Mouse (Mus musculus) heart, embryonic 15.5 days (tissue): ENCODE results near the gene Zfp704. TPM values are rescaled to one million over a fixed set of nuclear protein-coding genes. Genes with fewer than 3 reads are reported as not detected.

Experiments
- ATAC-seq: fragments of 200-750 bp; cut with Nextera tagmentation; replicated peaks from 2 replicates; pipeline ENCODE4 v1.8.0; 2017; ENCODE audit warnings: low read depth, moderate TSS enrichment; ENCODE audit not compliant: insufficient number of reproducible peaks, insufficient read depth, low FRiP score
- H3K27ac ChIP-seq: fragments of 300-500 bp; sonication (generic); 2 replicates; pipeline ENCODE4 v1.5.1; 2015; ENCODE audit warnings: mild to moderate bottlenecking, inconsistent platforms
- H3K27me3 ChIP-seq: fragments of 300-500 bp; sonication (generic); 2 replicates; pipeline ENCODE4 v1.6.1; 2015; ENCODE audit warnings: inconsistent platforms
- H3K36me3 ChIP-seq: fragments of 300-500 bp; sonication (generic); 2 replicates; pipeline ENCODE4 v1.6.1; 2015; ENCODE audit warnings: mild to moderate bottlenecking, inconsistent platforms
- H3K4me1 ChIP-seq: fragments of 300-500 bp; sonication (generic); replicated peaks from 2 replicates; pipeline ENCODE4 v1.6.1; 2015; ENCODE audit warnings: inconsistent platforms
- H3K4me2 ChIP-seq: fragments of 300-500 bp; sonication (generic); 2 replicates; pipeline ENCODE4 v1.6.1; 2015; ENCODE audit warnings: inconsistent platforms, mild to moderate bottlenecking, moderate library complexity
- H3K4me3 ChIP-seq: fragments of 300-500 bp; sonication (generic); 2 replicates; pipeline ENCODE4 v1.5.1; 2015; ENCODE audit warnings: mild to moderate bottlenecking, inconsistent platforms
- H3K9ac ChIP-seq: fragments of 300-500 bp; sonication (generic); 2 replicates; pipeline ENCODE4 v1.6.1; 2015; ENCODE audit warnings: mild to moderate bottlenecking, inconsistent platforms
- H3K9me3 ChIP-seq: fragments of 300-500 bp; sonication (generic); replicated peaks from 2 replicates; pipeline ENCODE4 v1.6.1; 2016; ENCODE audit warnings: inconsistent platforms
- WGBS: fragments of 180-500 bp; shearing (Covaris S2); methylation state at CpG from one replicate; pipeline ENCODE4 v1.1.7; 2015; ENCODE audit warnings: mixed read lengths; 5-methylcytosine and 5-hydroxymethylcytosine counted together
- polyA plus RNA-seq: library from polyadenylated mRNA; unstranded; fragments of >200 nt; fragmentation: Nextera tagmentation; extraction: Ambion mirVana; gene quantifications from 2 replicates; pipeline ENCODE4 v1.2.1, GENCODE M21; 2015

Zfp704 gene
- polyA plus RNA-seq, 1 experiment from 2014 or later, result 5.6 TPM

DNA sequence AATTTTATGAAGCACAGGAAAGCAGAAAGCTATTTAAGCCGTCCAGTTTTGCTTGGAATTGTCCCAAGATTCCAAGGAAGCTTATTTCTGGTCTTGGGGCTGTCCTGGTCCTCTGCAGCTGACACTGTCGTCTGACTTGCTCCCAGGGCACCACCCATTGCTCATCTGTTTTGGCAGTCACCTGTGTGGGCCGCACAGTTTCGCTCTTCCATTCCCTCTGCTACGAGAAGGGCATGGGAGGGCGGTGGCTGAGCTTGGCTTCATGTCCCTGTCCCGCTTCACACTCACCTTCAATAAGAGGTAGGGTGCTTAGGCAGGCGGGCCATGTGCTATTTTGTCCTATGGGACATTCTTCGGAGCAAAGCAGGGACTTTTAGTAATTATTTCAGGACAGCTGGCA lies 204.5 kb downstream of the Zfp704 start:
- Histone ChIP-seq H3K4me2 (no peak overlapping the region), H3K9ac (no peak overlapping the region), H3K27ac (0 out of 2 replicates have a peak overlapping the region, but pooled peaks have one; percentile 32), H3K27me3 (no peaks in the 10 kb centered on the region), H3K4me1 (peaks cover 47% of the 10 kb centered on the region), H3K4me3 (no peak overlapping the region), H3K9me3 (no peaks in the 10 kb centered on the region), H3K36me3 (no peaks in the 10 kb centered on the region)
- 54% methylated on average over 9 of the region's 9 CpGs for WGBS
- no peak for ATAC-seq

DNA sequence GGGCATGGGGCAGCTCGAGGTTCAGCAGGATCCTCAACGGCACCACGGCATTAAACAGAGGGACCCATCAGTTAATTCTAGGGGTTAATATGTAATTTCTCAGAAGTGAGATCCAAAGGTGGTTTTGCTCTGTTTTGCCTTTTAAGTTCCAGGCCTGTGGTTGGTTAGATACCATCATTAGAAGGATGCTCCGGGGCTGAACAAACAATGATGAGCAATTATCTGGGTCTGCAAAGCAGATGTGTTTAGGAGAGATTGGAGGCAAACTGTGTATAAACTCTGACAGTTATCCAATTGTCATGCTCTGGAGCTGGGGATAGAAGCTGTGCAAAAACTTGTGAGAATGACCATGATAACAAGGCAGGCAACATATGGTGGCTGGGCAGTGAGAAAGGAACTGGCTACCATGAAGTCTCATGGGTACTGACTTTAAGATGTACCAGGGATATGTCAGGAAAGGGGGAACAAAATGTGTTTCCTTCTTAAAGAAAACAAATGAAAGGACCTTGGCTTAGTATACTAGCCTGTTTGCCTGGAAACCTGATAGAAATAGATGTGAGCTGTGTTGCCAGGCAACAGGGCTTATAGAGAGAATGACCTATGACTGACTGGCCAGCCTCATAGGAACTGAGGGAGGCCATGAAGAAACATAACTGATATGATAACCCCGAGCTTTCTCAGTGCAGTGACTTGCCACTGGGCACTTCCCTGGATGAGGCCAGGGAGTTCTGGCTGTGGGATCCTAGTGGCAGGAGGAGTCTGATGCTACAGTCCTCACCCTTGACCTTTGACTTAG lies 206.4 kb downstream of the Zfp704 start:
- ATAC-seq, result no peak
- no peak overlapping the region for H3K9ac ChIP-seq
- H3K27me3 ChIP-seq, result no peaks in the 10 kb centered on the region
- 57% methylated on average over 5 of the region's 5 CpGs for WGBS
- no peaks in the 10 kb centered on the region for H3K9me3 ChIP-seq
- H3K36me3 ChIP-seq, result no peaks in the 10 kb centered on the region
- peaks cover 55% of the 10 kb centered on the region for H3K4me1 ChIP-seq
- no peak overlapping the region for H3K4me3 ChIP-seq
- H3K27ac ChIP-seq, result no peak overlapping the region; the same call in 1 of the 2 replicates
- no peak overlapping the region for H3K4me2 ChIP-seq

GRCm38 (mm10) chr3:9402836-9403235 lies 207.0 kb downstream of the Zfp704 start:
- Histone ChIP-seq H3K36me3 (no peaks in the 10 kb centered on the region), H3K9me3 (no peaks in the 10 kb centered on the region), H3K27me3 (no peaks in the 10 kb centered on the region), H3K27ac (no peak overlapping the region; the same call in none of the 2 replicates), H3K4me1 (peaks cover 57% of the 10 kb centered on the region), H3K9ac (no peak overlapping the region), H3K4me3 (no peak overlapping the region), H3K4me2 (no peak overlapping the region)
- 50% methylated on average over 5 of the region's 5 CpGs for WGBS
- no peak for ATAC-seq

DNA sequence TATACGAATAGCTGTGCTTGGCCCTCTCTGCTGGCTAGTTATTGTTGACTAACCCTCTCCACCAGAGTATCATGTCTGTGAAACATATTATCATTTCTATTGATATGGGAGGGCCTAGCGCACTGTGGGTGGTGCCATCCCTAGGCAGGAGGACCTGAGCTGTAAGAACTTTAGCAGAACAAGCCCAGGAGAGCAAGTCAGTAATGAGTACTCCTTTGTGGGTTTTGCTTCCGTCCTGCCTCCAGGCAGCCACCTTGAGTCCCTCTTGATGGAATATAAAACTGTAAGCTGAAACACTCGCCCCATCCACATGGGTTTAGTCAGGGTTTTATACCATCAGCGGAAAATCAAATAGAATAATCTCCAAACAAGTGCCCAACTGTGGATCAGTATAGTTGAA lies 207.5 kb downstream of the Zfp704 start:
- no peak for ATAC-seq
- H3K9ac ChIP-seq, result no peak overlapping the region
- 75% methylated on average over 5 of the region's 5 CpGs for WGBS
- peaks cover 55% of the 10 kb centered on the region for H3K4me1 ChIP-seq
- no peaks in the 10 kb centered on the region for H3K9me3 ChIP-seq
- no peak overlapping the region for H3K4me2 ChIP-seq
- peak overlapping the region; percentile 81 for H3K27ac ChIP-seq
- no peaks in the 10 kb centered on the region for H3K27me3 ChIP-seq
- H3K36me3 ChIP-seq, result no peaks in the 10 kb centered on the region
- H3K4me3 ChIP-seq, result no peak overlapping the region

DNA sequence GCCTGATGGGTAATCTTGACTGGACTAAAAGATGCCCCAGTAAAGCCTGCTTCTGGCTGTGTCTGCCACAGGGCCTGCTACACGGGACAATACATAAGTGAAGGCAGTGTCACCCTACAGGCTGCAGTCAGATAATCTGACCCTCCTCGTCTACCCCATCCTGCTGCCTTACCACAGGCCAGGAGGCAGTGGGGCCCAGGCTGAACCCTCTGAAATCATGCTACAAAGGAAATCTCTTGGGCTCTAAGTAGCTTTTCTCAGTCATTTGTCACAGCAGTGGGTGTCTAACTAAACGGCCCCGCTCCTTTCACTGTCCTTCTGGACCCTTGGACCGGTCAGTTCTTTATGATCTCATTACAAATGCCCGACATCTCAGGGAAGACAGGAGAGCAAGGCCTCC lies 208.2 kb downstream of the Zfp704 start:
- peaks cover 48% of the 10 kb centered on the region for H3K4me1 ChIP-seq
- H3K4me3 ChIP-seq, result no peak overlapping the region
- WGBS, result 69% methylated on average over 6 of the region's 6 CpGs
- peak overlapping the region; percentile 81 for H3K27ac ChIP-seq
- no peaks in the 10 kb centered on the region for H3K27me3 ChIP-seq
- H3K9me3 ChIP-seq, result no peaks in the 10 kb centered on the region
- H3K9ac ChIP-seq, result no peak overlapping the region
- no peak for ATAC-seq
- no peak overlapping the region for H3K4me2 ChIP-seq
- no peaks in the 10 kb centered on the region for H3K36me3 ChIP-seq

DNA sequence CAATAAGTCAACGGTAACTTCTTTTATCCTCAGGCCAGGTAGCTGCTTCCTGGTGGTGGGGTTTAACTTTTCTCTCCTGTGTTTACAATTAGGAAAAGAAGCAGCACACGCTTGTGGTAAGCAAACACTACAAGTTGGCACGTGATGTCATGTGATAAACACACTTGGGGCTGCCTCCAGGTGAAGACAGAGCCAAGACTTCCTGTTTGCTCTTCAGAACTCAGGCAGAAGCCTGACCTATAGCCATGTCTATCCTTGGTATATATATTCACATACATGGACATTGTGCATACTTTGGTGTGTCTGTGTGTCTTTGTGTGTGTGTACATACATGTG lies 209.0 kb downstream of the Zfp704 start:
- WGBS, result 34% methylated on average over 3 of the region's 3 CpGs
- no peaks in the 10 kb centered on the region for H3K36me3 ChIP-seq
- H3K27me3 ChIP-seq, result no peaks in the 10 kb centered on the region
- H3K27ac ChIP-seq, result peak overlapping the region; percentile 81
- no peaks in the 10 kb centered on the region for H3K9me3 ChIP-seq
- H3K4me2 ChIP-seq, result peak overlapping the region; percentile 11; the same call in 1 of the 2 replicates
- peak overlapping the region; percentile 4; the same call in 1 of the 2 replicates for H3K9ac ChIP-seq
- peaks cover 46% of the 10 kb centered on the region for H3K4me1 ChIP-seq
- ATAC-seq, result no peak
- no peak overlapping the region for H3K4me3 ChIP-seq

- no peaks in the 10 kb centered on the region for H3K36me3 ChIP-seq
- H3K27me3 ChIP-seq, result no peaks in the 10 kb centered on the region
- ATAC-seq, result no peak; the same call in 1 of the 2 replicates
- H3K4me2 ChIP-seq, result peak overlapping the region; percentile 11; the same call in 1 of the 2 replicates
- H3K4me1 ChIP-seq, result peaks cover 41% of the 10 kb centered on the region
- 15% methylated on average over 3 of the region's 3 CpGs for WGBS
- peak overlapping the region; percentile 4; the same call in 1 of the 2 replicates for H3K9ac ChIP-seq
- H3K4me3 ChIP-seq, result no peak overlapping the region
- no peaks in the 10 kb centered on the region for H3K9me3 ChIP-seq
- H3K27ac ChIP-seq, result peak overlapping the region; percentile 81
Measured at GRCm38 (mm10) chr3:9400201-9400885, 209.5 kb downstream of the Zfp704 start.

- no peaks in the 10 kb centered on the region for H3K27me3 ChIP-seq
- no peak overlapping the region for H3K4me2 ChIP-seq
- no peak overlapping the region for H3K27ac ChIP-seq
- 47% methylated on average over 5 of the region's 5 CpGs for WGBS
- no peak overlapping the region for H3K9ac ChIP-seq
- H3K4me3 ChIP-seq, result no peak overlapping the region
- no peaks in the 10 kb centered on the region for H3K9me3 ChIP-seq
- H3K36me3 ChIP-seq, result no peaks in the 10 kb centered on the region
- ATAC-seq, result 0 out of 2 replicates have a peak, but pooled peaks have one; percentile 9
- H3K4me1 ChIP-seq, result peaks cover 30% of the 10 kb centered on the region
Measured at GRCm38 (mm10) chr3:9398271-9398670, 211.6 kb downstream of the Zfp704 start.
